Mouse (Mus musculus) megakaryocyte, embryonic 14.5 days (primary cell): ENCODE results near the gene Galt. TPM values are rescaled to one million over a fixed set of nuclear protein-coding genes. Genes with fewer than 3 reads are reported as not detected.
A peak's percentile ranks its signal among the peaks of the same experiment; 100 is the strongest.

ENCODE experiments used
- H3K27me3 ChIP-seq: replicated peaks from 2 replicates; pipeline ENCODE3; 2012; ENCODE audit warnings: inconsistent platforms
- H3K36me3 ChIP-seq: replicated peaks from 2 replicates; pipeline ENCODE3; 2012; ENCODE audit warnings: low read length, inconsistent platforms, mixed read lengths
- H3K4me1 ChIP-seq: 2 replicates; pipeline ENCODE4 v1.6.1; 2012; ENCODE audit warnings: inconsistent platforms
- H3K4me3 ChIP-seq: replicated peaks from 2 replicates; pipeline ENCODE3; 2012; ENCODE audit warnings: moderate library complexity, mild to moderate bottlenecking, inconsistent platforms
- H3K9me3 ChIP-seq: 2 replicates; pipeline ENCODE4 v1.6.1; 2012; ENCODE audit warnings: inconsistent platforms
- FLI1 ChIP-seq: IDR thresholded peaks from 2 replicates; pipeline ENCODE4 v1.6.1; 2012; ENCODE audit warnings: low read length, inconsistent platforms, mixed read lengths
- GATA1 ChIP-seq: IDR thresholded peaks from 3 replicates; pipeline ENCODE4 v1.6.1; 2012; ENCODE audit warnings: mixed read lengths, low read length, inconsistent platforms, borderline replicate concordance
- polyA plus RNA-seq: library from polyadenylated mRNA; stranded (reverse); fragments of >175 nt; gene quantifications from 2 replicates; pipeline ENCODE4 v1.2.3, GENCODE M21; 2012; ENCODE audit warnings: low replicate concordance; ENCODE audit not compliant: insufficient read depth

Galt gene
- polyA plus RNA-seq, 1 experiment: 30.0 TPM

DNA sequence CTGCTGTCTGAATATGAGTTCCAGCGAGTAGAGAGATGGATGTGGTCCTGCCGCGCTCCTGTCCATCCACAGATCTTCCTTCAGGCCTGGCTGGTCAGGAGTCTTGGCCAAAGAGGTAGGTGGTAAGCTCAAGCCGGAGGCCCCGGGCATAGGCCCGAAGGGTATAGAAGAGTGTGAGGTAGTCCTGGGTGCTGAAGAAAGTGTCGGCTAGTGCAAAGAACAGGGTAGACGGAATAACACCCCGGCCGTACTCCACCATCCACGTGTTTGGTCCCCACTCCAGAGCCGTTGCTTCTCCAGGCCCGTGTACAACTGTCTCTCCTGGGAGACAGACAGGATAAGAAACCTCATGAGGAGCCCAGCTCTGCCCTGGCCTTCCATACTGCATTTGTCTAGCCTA, 15.8 kb upstream of the Galt start:
- peaks cover 39% of the 10 kb centered on the region for H3K4me1 ChIP-seq
- peaks cover 13% of the 10 kb centered on the region for H3K27me3 ChIP-seq
- H3K9me3 ChIP-seq: peaks cover 10% of the 10 kb centered on the region
- TF ChIP-seq GATA1 (no peak), FLI1 (no peak)
- H3K4me3 ChIP-seq: no peak overlapping the region
- H3K36me3 ChIP-seq: peaks cover 16% of the 10 kb centered on the region

DNA sequence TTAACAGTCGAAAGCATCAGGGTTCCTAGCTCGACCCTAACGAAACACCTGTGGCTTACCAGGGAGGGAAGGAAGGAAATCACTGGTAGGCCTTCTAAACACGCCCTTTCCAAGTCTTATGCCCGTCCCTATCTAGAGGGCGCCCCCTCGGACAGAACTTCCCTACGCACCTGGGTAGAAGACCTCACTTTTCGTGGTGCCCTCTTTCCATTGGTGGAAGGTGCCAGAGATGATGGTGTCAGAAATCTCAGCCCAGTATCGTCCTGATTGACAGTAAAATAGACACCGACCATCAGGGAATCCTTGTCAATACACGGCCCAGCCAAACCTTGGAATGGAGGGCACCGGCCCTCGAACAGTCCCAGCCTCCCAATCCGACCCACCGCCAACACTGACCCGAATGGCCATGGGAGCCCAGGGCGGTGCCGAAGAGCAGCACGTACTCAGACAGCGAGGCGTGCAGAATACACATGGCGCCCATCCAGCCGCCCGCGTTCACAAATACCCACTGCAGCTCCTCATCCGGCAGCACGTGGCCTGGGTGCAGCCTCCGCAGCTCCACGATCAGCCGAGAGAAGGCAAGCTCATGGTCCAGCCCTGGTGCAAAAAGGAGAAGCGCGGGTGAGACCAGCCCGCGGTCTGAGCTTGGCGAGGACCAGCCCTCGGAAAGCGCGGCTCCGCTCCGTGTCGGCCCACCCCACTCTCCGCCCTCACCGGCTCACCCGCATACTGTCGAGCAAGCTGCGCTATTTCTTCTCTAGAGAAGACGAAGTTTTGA, 14.5 kb upstream of the Galt start:
- Histone ChIP-seq H3K4me1 (peaks cover 39% of the 10 kb centered on the region), H3K27me3 (peaks cover 1% of the 10 kb centered on the region), H3K36me3 (peaks cover 16% of the 10 kb centered on the region), H3K9me3 (peaks cover 2% of the 10 kb centered on the region), H3K4me3 (peak overlapping the region; percentile 95)
- no peak for TF ChIP-seq FLI1
- TF ChIP-seq GATA1: no peak

DNA sequence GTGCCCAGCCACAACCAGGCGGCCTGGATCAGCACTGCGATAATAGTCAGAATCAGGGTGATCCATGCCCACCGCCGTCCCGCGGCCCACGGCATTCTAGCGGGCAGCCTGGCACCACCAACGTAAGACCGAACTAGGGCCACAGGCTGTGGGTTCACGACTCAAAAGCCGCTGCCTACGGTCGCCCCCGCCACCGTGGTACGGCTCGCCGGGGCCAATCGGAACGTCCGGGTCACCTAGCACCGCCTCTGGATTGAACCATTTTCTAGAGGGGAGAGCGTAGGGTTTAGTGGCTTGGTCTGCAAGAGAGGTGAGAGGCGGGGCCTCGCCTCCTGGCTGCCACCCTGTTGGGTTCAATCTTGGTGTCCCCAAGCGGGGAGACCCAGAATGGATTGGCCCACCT, 13.9 kb upstream of the Galt start:
- Histone ChIP-seq H3K4me1 (peaks cover 39% of the 10 kb centered on the region), H3K27me3 (no peaks in the 10 kb centered on the region), H3K4me3 (peak overlapping the region; percentile 95), H3K36me3 (peaks cover 16% of the 10 kb centered on the region), H3K9me3 (peaks cover 4% of the 10 kb centered on the region)
- TF ChIP-seq GATA1 (no peak), FLI1 (no peak)

DNA sequence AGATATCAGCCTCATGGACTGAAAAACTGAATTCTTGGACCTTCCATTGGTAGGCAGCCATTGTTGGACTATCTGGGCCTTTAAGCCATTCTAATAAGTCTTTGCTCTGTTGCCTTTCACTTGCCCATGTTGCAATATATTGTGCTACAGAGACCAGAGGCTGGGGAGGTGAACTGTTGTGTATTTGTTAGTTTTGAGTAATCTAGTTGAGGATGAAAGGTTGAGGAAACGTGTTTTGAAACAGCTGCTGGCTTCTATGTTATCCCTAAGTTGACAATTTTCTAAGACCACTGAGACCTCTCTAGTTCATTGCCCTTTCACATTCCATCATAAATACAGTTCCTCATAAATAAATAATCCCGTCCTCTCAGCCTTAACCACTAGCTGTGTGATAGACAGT, 10.9 kb upstream of the Galt start:
- Histone ChIP-seq H3K36me3 (peaks cover 6% of the 10 kb centered on the region), H3K4me1 (peaks cover 26% of the 10 kb centered on the region), H3K27me3 (no peaks in the 10 kb centered on the region), H3K4me3 (no peak overlapping the region), H3K9me3 (peaks cover 13% of the 10 kb centered on the region)
- TF ChIP-seq FLI1 (no peak), GATA1 (no peak)

DNA sequence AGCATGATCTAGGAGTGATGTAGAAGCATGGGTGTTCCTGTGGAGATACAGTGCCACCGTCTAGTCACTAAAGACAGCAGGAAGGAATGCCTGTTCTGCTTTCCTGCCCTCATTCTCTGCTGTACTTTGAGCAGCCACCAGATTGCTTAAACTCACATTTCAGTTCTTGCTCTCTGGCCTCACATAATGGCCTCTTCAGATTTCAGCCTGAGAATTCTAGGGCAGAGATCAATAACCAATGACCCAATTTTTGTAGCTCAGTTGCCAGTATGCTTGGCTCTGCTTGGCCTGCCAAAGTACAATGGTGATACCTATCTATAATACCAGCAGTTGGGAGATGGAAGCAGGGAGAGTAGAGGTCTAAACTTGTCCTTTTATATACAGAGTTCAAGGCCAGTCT, 10.0 kb upstream of the Galt start:
- H3K4me1 ChIP-seq: peaks cover 18% of the 10 kb centered on the region
- no peak for TF ChIP-seq GATA1
- TF ChIP-seq FLI1: no peak
- H3K9me3 ChIP-seq: peaks cover 13% of the 10 kb centered on the region
- H3K4me3 ChIP-seq: no peak overlapping the region
- H3K27me3 ChIP-seq: no peaks in the 10 kb centered on the region
- H3K36me3 ChIP-seq: no peaks in the 10 kb centered on the region

DNA sequence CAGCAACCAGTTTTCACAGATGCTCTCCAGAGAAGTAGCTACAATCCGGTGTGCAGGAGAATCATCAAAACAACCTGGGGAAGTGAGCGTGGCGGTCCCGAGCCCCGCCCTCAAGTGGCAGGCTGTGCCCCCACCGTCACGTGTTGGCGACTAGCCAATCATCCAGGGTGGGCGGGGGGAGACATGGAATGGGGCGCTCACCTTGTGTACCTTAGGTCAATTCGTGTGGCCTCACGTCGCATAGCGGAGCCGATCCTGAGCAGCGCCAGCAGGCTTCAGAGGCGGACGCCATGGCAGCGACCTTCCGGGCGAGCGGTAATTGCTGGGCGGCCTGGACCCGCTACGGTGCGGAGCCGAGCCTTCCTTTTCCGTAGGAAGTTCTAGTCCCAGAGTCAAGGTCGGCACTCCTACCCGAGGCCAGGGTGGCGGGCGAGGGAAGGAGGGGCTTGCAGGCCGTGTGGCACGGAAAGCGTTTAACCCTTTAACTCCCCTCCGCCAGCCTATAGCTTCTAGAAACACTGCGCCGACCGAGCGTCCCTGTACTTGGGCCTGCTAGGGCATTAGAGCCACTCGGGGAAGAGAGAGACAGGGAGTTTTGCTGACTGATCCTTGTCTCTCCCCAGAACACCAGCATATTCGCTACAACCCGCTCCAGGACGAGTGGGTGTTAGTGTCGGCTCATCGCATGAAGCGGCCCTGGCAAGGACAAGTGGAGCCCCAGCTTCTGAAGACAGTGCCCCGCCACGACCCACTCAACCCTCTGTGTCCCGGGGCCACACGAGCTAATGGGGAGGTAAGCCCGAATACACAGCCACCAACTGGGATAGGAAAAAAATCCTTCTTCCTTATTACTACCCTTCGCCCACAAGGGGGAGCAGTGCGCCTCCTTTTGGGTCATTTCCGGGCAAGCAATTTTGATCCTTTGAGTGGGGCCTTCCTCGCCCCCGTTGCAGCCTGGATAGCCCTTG, 594 bp downstream of the Galt start, which contains the start of gene Sigmar1:
Gene Sigmar1, minus strand, starts transcription at position 820 of the 968 bp plus-strand sequence.
- Histone ChIP-seq H3K4me3 (peak within 1 kb of the TSS; percentile 99), H3K4me1 (peaks cover 27% of the 10 kb centered on the region), H3K36me3 (peaks cover 39% of the 10 kb centered on the region), H3K9me3 (no peaks in the 10 kb centered on the region), H3K27me3 (peaks cover 2% of the 10 kb centered on the region)
- TF ChIP-seq FLI1: no peak; the same call in 1 of the 2 replicates
- no peak for TF ChIP-seq GATA1

DNA sequence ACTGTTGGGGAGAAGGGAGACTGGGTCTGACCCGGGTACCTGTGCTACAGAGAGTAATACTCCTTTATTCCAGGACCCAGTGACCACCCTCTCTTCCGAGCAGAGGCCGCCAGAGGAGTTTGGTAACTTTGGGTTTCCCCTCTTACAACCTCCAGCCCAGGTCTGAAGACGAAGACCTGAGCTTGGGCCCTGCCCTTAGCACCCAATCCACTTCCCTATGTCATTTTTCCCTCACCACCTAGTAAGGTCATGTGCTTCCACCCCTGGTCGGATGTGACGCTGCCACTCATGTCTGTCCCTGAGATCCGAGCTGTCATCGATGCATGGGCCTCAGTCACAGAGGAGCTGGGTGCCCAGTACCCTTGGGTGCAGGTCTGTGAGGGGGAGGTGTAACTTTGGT, 1.4 kb downstream of the Galt start:
- H3K4me1 ChIP-seq: peaks cover 35% of the 10 kb centered on the region

DNA sequence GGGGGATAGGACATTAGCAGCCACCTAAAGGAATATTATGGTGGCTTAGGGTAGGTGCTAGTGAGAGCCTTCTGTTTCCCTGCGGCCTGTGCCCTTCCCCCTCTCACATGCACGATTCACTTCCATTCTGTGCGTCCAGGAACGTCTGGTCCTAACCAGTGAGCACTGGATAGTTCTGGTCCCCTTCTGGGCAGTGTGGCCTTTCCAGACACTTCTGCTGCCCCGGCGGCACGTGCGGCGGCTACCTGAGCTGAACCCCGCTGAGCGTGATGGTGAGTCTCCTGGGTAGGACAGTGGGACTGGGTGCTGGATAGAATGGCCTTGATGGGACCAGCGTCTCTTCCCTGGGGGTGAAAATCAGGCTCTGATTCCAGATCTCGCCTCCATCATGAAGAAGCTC, 2.3 kb downstream of the Galt start:
- no peak overlapping the region for H3K4me3 ChIP-seq

More for the DNA sequence above, 1.4 kb downstream of the Galt start:
- Histone ChIP-seq H3K36me3 (peaks cover 39% of the 10 kb centered on the region), H3K9me3 (no peaks in the 10 kb centered on the region), H3K27me3 (peaks cover 2% of the 10 kb centered on the region), H3K4me3 (peak overlapping the region; percentile 99)
- TF ChIP-seq FLI1 (no peak), GATA1 (no peak)

DNA sequence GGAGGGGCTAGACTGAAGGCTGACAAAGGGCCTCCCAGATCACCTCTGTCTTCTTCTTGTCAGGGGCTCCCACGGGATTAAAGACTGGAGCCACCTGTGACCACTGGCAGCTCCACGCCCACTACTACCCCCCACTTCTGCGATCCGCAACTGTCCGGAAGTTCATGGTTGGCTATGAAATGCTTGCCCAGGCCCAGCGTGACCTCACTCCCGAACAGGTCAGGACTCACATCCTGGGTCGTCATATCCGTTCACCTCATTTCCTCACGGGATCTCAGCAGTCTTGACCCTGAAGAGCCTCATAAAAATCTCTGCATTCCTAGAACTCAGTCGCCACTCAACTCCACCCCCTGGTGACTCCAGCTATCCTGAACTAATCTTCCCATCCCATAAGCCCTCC, 3.0 kb downstream of the Galt start:
- peaks cover 47% of the 10 kb centered on the region for H3K4me1 ChIP-seq
- no peaks in the 10 kb centered on the region for H3K9me3 ChIP-seq
- peaks cover 39% of the 10 kb centered on the region for H3K36me3 ChIP-seq
- TF ChIP-seq FLI1: no peak
- TF ChIP-seq GATA1: no peak
- H3K27me3 ChIP-seq: peaks cover under 1% of the 10 kb centered on the region
- no peak overlapping the region for H3K4me3 ChIP-seq

More for the DNA sequence above, 2.3 kb downstream of the Galt start:
- Histone ChIP-seq H3K4me1 (peaks cover 44% of the 10 kb centered on the region), H3K9me3 (no peaks in the 10 kb centered on the region), H3K27me3 (peaks cover 2% of the 10 kb centered on the region), H3K36me3 (peaks cover 39% of the 10 kb centered on the region)
- TF ChIP-seq FLI1: no peak
- TF ChIP-seq GATA1: no peak

DNA sequence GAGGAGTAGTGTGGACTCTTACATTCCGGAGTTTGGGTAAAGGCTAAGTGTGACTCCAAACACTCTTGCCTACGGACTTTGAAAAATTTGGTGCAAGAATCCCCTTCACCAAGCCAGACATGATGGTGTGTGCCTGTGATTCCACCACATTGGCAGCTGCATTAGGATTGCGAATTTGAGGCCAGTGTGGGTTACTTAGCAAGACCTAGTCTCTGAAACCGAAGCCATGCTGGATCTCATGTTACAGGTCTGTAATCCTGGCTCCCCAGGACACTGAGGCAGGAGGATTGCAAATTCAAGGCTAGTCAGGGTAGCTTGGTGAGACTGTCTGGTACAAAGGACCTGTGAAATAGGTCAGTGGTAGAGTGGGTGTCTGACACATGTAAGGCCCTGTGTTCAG, 3.7 kb downstream of the Galt start:
- Histone ChIP-seq H3K27me3 (no peaks in the 10 kb centered on the region), H3K4me1 (peaks cover 47% of the 10 kb centered on the region), H3K4me3 (no peak overlapping the region), H3K36me3 (peaks cover 39% of the 10 kb centered on the region), H3K9me3 (no peaks in the 10 kb centered on the region)
- TF ChIP-seq GATA1 (no peak), FLI1 (no peak)
